Mouse (Mus musculus): ENCODE measurements around the gene Ptpn21.

Ptpn21 gene

GRCm38 (mm10) chr12:98668132-98668814, 68.9 kb downstream of the Ptpn21 start:
- in situ Hi-C loops (cut with MseI, MboI): no loop called here

- in situ Hi-C loops (cut with MseI, MboI): no loop called here
Observed at GRCm38 (mm10) chr12:98662617-98663016, 74.6 kb downstream of the Ptpn21 start.

GRCm38 (mm10) chr12:98656873-98657272, 80.3 kb downstream of the Ptpn21 start:
- in situ Hi-C loops (cut with MseI, MboI): no loop called here

- in situ Hi-C loops (cut with MseI, MboI): no loop called here
Observed at GRCm38 (mm10) chr12:98644852-98645251, 92.4 kb downstream of the Ptpn21 start.

GRCm38 (mm10) chr12:98628260-98628970, 108.8 kb downstream of the Ptpn21 start:
- in situ Hi-C loops (cut with MseI, MboI): no loop called here

- in situ Hi-C loops (cut with MseI, MboI): no loop called here
Observed at GRCm38 (mm10) chr12:98627392-98628259, 109.6 kb downstream of the Ptpn21 start, which contains the start of gene Spata7. Spata7 (plus strand) TSS chr12:98628157.

Data from mouse trophoblast stem cell (cell line).